ENCODE assay signal across 8 mouse cellular contexts in the genomic region with DNA sequence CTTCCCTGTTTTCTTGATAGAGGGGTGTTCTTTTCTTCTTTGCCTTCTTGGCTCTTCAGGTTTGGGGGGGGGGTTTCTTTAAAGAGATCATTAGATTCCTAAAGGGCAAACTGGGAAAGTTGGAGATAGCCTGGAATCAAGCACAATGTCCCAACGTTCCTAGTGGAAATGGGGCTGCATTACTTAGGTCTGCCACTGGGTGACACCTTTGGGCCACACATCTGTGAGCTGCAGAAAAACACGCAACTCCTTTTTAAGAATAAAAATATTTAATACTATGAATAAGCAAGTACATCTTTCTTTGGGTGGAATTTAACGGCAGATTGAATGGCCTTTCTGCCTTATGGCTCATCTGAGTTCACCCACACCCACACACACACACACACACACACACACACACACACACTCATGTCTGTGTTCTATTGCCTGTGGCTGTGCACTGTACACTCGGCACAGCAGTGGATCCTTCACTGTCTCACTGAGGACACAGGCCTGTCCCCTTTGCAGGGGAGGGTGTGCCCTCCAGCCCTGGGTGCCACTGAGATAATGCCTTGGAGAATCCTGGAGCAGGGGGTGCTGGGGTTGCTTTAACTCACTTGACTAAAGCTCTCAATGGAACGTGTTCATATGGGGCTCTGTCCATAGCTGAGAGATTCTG.
DNase-seq lines count a peak whose midpoint lies in the region; ATAC-seq and TF ChIP-seq lines count a peak whose summit lies in the region.

No protein-coding gene starts in this region.

- H3K27ac ChIP-seq in heart, embryonic 12.5 days (ENCODE audit: poor library complexity, severe bottlenecking) = no peak overlapping the region
- H3K27ac ChIP-seq in hindbrain, embryonic 12.5 days = no peak overlapping the region
- no peak overlapping the region for H3K27ac ChIP-seq in midbrain, embryonic 10.5 days (replicated peaks)
- H3K27ac ChIP-seq in spleen, adult 2 months (ENCODE audit: insufficient read depth, low read length) = no peak overlapping the region

- H3K9me3 ChIP-seq in heart, embryonic 12.5 days (replicated peaks) = 0 out of 2 replicates have a peak, but pooled peaks cover 3% of the 10 kb centered on the region
- no peaks in the 10 kb centered on the region for H3K9me3 ChIP-seq in hindbrain, embryonic 12.5 days (replicated peaks)
- H3K9me3 ChIP-seq in midbrain, embryonic 10.5 days (replicated peaks) = no peaks in the 10 kb centered on the region

- no peak overlapping the region for H3K9ac ChIP-seq in heart, embryonic 12.5 days
- H3K9ac ChIP-seq in hindbrain, embryonic 12.5 days = no peak overlapping the region

- DNase-seq in heart, adult 11 months = peak; percentile 84
- DNase-seq in brain, adult 2 months (ENCODE audit: low read depth, low spot score) = peak; percentile 90
- peak; percentile 61 to 84 for DNase-seq in layer of hippocampus, postnatal 25 days (ENCODE audit: extremely low spot score in 1 of 2, low spot score in 1 of 2)
- peak; percentile 47 for DNase-seq in midbrain, embryonic 10.5 days (ENCODE audit: low spot score)
- no peak for DNase-seq in spleen, adult 2 months (ENCODE audit: low read depth in 1 of 2, low spot score in 2 of 2)

- H3K4me2 ChIP-seq in heart, embryonic 12.5 days = no peak overlapping the region
- no peak overlapping the region for H3K4me2 ChIP-seq in hindbrain, embryonic 12.5 days (replicated peaks)

- H3K4me3 ChIP-seq in heart, embryonic 12.5 days = no peak overlapping the region
- H3K4me3 ChIP-seq in hindbrain, embryonic 12.5 days = no peak overlapping the region
- H3K4me3 ChIP-seq in midbrain, embryonic 10.5 days = no peak overlapping the region
- no peak overlapping the region for H3K4me3 ChIP-seq in spleen, adult 2 months (ENCODE audit: extremely low read depth, insufficient read depth, insufficient read length)

- H3K36me3 ChIP-seq in heart, embryonic 12.5 days = no peaks in the 10 kb centered on the region
- H3K36me3 ChIP-seq in hindbrain, embryonic 12.5 days = no peaks in the 10 kb centered on the region
- no peaks in the 10 kb centered on the region for H3K36me3 ChIP-seq in midbrain, embryonic 10.5 days
- H3K36me3 ChIP-seq in spleen, adult 2 months (ENCODE audit: control insufficient read depth, insufficient read depth, low read length) = no peaks in the 10 kb centered on the region

- whole genome bisulfite sequencing in heart, embryonic 12.5 days = 44% methylated on average over 5 of the region's 5 CpGs
- WGBS in hindbrain, embryonic 12.5 days = 49% methylated on average over 5 of the region's 5 CpGs
- 51% methylated on average over 5 of the region's 5 CpGs for WGBS in midbrain, embryonic 10.5 days
- WGBS in spleen, adult 2 months = 39% methylated on average over 5 of the region's 5 CpGs

- H3K27me3 ChIP-seq in heart, embryonic 12.5 days (replicated peaks) = no peaks in the 10 kb centered on the region
- H3K27me3 ChIP-seq in hindbrain, embryonic 12.5 days = no peaks in the 10 kb centered on the region
- no peaks in the 10 kb centered on the region for H3K27me3 ChIP-seq in midbrain, embryonic 10.5 days (ENCODE audit: low read depth, poor library complexity, severe bottlenecking)
- H3K27me3 ChIP-seq in spleen, adult 2 months (ENCODE audit: control insufficient read depth, insufficient read depth, low read length) = no peaks in the 10 kb centered on the region

- no peak for TF ChIP-seq POLR2A in spleen, adult 2 months (IDR thresholded peaks at IDR 0.05; ENCODE audit: low read depth, low read length)

- H3K4me1 ChIP-seq in heart, embryonic 12.5 days (replicated peaks) = peaks cover 20% of the 10 kb centered on the region
- H3K4me1 ChIP-seq in hindbrain, embryonic 12.5 days = peaks cover 5% of the 10 kb centered on the region
- peaks cover 32% of the 10 kb centered on the region for H3K4me1 ChIP-seq in midbrain, embryonic 10.5 days
- no peaks in the 10 kb centered on the region for H3K4me1 ChIP-seq in spleen, adult 2 months (ENCODE audit: control insufficient read depth, insufficient read depth, insufficient read length)

- ATAC-seq in heart, embryonic 12.5 days (ENCODE audit: insufficient number of reproducible peaks, low FRiP score) = no peak
- ATAC-seq in erythroid progenitor cell, adult 5-6 weeks (replicated peaks; ENCODE audit: low FRiP score, poor library complexity, severe bottlenecking) = peak; percentile 66
- peak; percentile 70 for ATAC-seq in hindbrain, embryonic 12.5 days (ENCODE audit: low FRiP score)

- TF ChIP-seq CTCF in spleen, adult 2 months (IDR thresholded peaks at IDR 0.05; ENCODE audit: extremely low read depth, insufficient read depth, insufficient read length, insufficient replicate concordance) = peak; percentile 40; the same call in 1 of the 2 replicates

Comparison
In these comparisons a context has a peak if more than half of its experiments do, and no peak if none do; other contexts are left out.
1. DNase-seq: peak in heart, adult 11 months (single experiment), brain, adult 2 months (single experiment), layer of hippocampus, postnatal 25 days (2 of 2) and midbrain, embryonic 10.5 days (single experiment); none in spleen, adult 2 months (0 of 2).